Mouse (Mus musculus): ENCODE data around the gene Prss23. TPM values are rescaled to one million over a fixed set of nuclear protein-coding genes. Genes with fewer than 3 reads are reported as not detected.
A peak's percentile ranks its signal among the peaks of the same experiment; 100 is the strongest.

Gene Prss23
- polyA plus RNA-seq, 1 experiment, result 74.2 TPM

GRCm38 (mm10) chr7:89511921-89512514 is 15.0 kb downstream of the Prss23 start:
- H3K27ac ChIP-seq (ENCODE audit: insufficient read depth, low read depth, low read length), result no peak overlapping the region
- 86% methylated on average over 4 of the region's 4 CpGs for WGBS

GRCm38 (mm10) chr7:89508672-89509071 is 18.3 kb downstream of the Prss23 start:
- no peak overlapping the region for H3K27ac ChIP-seq (ENCODE audit: insufficient read depth, low read depth, low read length)
- H3K4me1 ChIP-seq (ENCODE audit: control insufficient read depth, insufficient read depth, insufficient read length, low read length), result no peaks in the 10 kb centered on the region
- no peak overlapping the region for H3K4me3 ChIP-seq (ENCODE audit: low read depth, low read length)
- TF ChIP-seq CTCF (IDR thresholded peaks at IDR 0.05; ENCODE audit: extremely low read depth, insufficient read length, insufficient replicate concordance, low read depth, low read length), result no peak
- no peak for TF ChIP-seq POLR2A (IDR thresholded peaks at IDR 0.05; ENCODE audit: low read depth, low read length)
- H3K36me3 ChIP-seq (ENCODE audit: control insufficient read depth, insufficient read depth, low read length), result peaks cover 7% of the 10 kb centered on the region
- WGBS, result 86% methylated on average over 4 of the region's 4 CpGs
- no peaks in the 10 kb centered on the region for H3K27me3 ChIP-seq (ENCODE audit: control insufficient read depth, insufficient read depth, low read length)

More at GRCm38 (mm10) chr7:89511921-89512514, 15.0 kb downstream of the Prss23 start:
- TF ChIP-seq CTCF (IDR thresholded peaks at IDR 0.05; ENCODE audit: extremely low read depth, insufficient read length, insufficient replicate concordance, low read depth, low read length) (no peak), POLR2A (IDR thresholded peaks at IDR 0.05; ENCODE audit: low read depth, low read length) (no peak)
- Histone ChIP-seq H3K4me3 (ENCODE audit: low read depth, low read length) (no peak overlapping the region), H3K36me3 (ENCODE audit: control insufficient read depth, insufficient read depth, low read length) (peaks cover 7% of the 10 kb centered on the region), H3K4me1 (ENCODE audit: control insufficient read depth, insufficient read depth, insufficient read length, low read length) (no peaks in the 10 kb centered on the region), H3K27me3 (ENCODE audit: control insufficient read depth, insufficient read depth, low read length) (no peaks in the 10 kb centered on the region)

GRCm38 (mm10) chr7:89499516-89500307 is 27.3 kb downstream of the Prss23 start:
- H3K4me3 ChIP-seq (ENCODE audit: low read depth, low read length), result no peak overlapping the region
- H3K4me1 ChIP-seq (ENCODE audit: control insufficient read depth, insufficient read depth, insufficient read length, low read length), result no peaks in the 10 kb centered on the region
- no peak overlapping the region for H3K27ac ChIP-seq (ENCODE audit: insufficient read depth, low read depth, low read length)
- 15% methylated on average over 17 of the region's 17 CpGs for WGBS
- no peaks in the 10 kb centered on the region for H3K27me3 ChIP-seq (ENCODE audit: control insufficient read depth, insufficient read depth, low read length)
- TF ChIP-seq CTCF (IDR thresholded peaks at IDR 0.05; ENCODE audit: extremely low read depth, insufficient read length, insufficient replicate concordance, low read depth, low read length), result peak; percentile 79; the same call in 1 of the 2 replicates
- TF ChIP-seq POLR2A (IDR thresholded peaks at IDR 0.05; ENCODE audit: low read depth, low read length), result no peak
- H3K36me3 ChIP-seq (ENCODE audit: control insufficient read depth, insufficient read depth, low read length), result no peaks in the 10 kb centered on the region

GRCm38 (mm10) chr7:89483769-89484568 is 43.0 kb downstream of the Prss23 start:
- no peak for TF ChIP-seq CTCF (IDR thresholded peaks at IDR 0.05; ENCODE audit: extremely low read depth, insufficient read length, insufficient replicate concordance, low read depth, low read length)
- no peak for TF ChIP-seq POLR2A (IDR thresholded peaks at IDR 0.05; ENCODE audit: low read depth, low read length)
- H3K4me1 ChIP-seq (ENCODE audit: control insufficient read depth, insufficient read depth, insufficient read length, low read length), result no peaks in the 10 kb centered on the region
- 38% methylated on average over 7 of the region's 7 CpGs for WGBS
- H3K27me3 ChIP-seq (ENCODE audit: control insufficient read depth, insufficient read depth, low read length), result no peaks in the 10 kb centered on the region
- no peak overlapping the region for H3K4me3 ChIP-seq (ENCODE audit: low read depth, low read length)
- no peak overlapping the region for H3K27ac ChIP-seq (ENCODE audit: insufficient read depth, low read depth, low read length)
- no peaks in the 10 kb centered on the region for H3K36me3 ChIP-seq (ENCODE audit: control insufficient read depth, insufficient read depth, low read length)

GRCm38 (mm10) chr7:89481723-89482122 is 45.3 kb downstream of the Prss23 start:
- 17% methylated on average over 3 of the region's 3 CpGs for WGBS

GRCm38 (mm10) chr7:89478490-89478889 is 48.5 kb downstream of the Prss23 start:
- 63% methylated on average over 2 of the region's 2 CpGs for WGBS
- H3K4me1 ChIP-seq (ENCODE audit: control insufficient read depth, insufficient read depth, insufficient read length, low read length), result no peaks in the 10 kb centered on the region
- TF ChIP-seq CTCF (IDR thresholded peaks at IDR 0.05; ENCODE audit: extremely low read depth, insufficient read length, insufficient replicate concordance, low read depth, low read length) (no peak), POLR2A (IDR thresholded peaks at IDR 0.05; ENCODE audit: low read depth, low read length) (no peak)
- H3K36me3 ChIP-seq (ENCODE audit: control insufficient read depth, insufficient read depth, low read length), result no peaks in the 10 kb centered on the region
- no peak overlapping the region for H3K4me3 ChIP-seq (ENCODE audit: low read depth, low read length)
- H3K27ac ChIP-seq (ENCODE audit: insufficient read depth, low read depth, low read length), result no peak overlapping the region
- H3K27me3 ChIP-seq (ENCODE audit: control insufficient read depth, insufficient read depth, low read length), result no peaks in the 10 kb centered on the region

More at GRCm38 (mm10) chr7:89481723-89482122, 45.3 kb downstream of the Prss23 start:
- Histone ChIP-seq H3K4me1 (ENCODE audit: control insufficient read depth, insufficient read depth, insufficient read length, low read length) (no peaks in the 10 kb centered on the region), H3K27me3 (ENCODE audit: control insufficient read depth, insufficient read depth, low read length) (no peaks in the 10 kb centered on the region), H3K27ac (ENCODE audit: insufficient read depth, low read depth, low read length) (no peak overlapping the region), H3K4me3 (ENCODE audit: low read depth, low read length) (no peak overlapping the region), H3K36me3 (ENCODE audit: control insufficient read depth, insufficient read depth, low read length) (no peaks in the 10 kb centered on the region)
- no peak for TF ChIP-seq POLR2A (IDR thresholded peaks at IDR 0.05; ENCODE audit: low read depth, low read length)
- no peak for TF ChIP-seq CTCF (IDR thresholded peaks at IDR 0.05; ENCODE audit: extremely low read depth, insufficient read length, insufficient replicate concordance, low read depth, low read length)

Measured in small intestine, adult 2 months (tissue).